Mouse (Mus musculus) liver, embryonic 16.5 days (tissue): ENCODE results near the gene Msh5. TPM values are rescaled to one million over a fixed set of nuclear protein-coding genes. Genes with fewer than 3 reads are reported as not detected.

Experiments used
- ATAC-seq: fragments of 200-750 bp; cut with Nextera tagmentation; 2 replicates; pipeline ENCODE4 v1.8.0; 2017; ENCODE audit warnings: low read depth, mild to moderate bottlenecking, moderate number of reproducible peaks, moderate library complexity
- H3K27ac ChIP-seq: fragments of 300-500 bp; sonication (generic); 2 replicates; pipeline ENCODE4 v1.5.1; 2014; ENCODE audit warnings: mild to moderate bottlenecking, low read length
- H3K27me3 ChIP-seq: fragments of 300-500 bp; sonication (generic); 2 replicates; pipeline ENCODE4 v1.6.1; 2014; ENCODE audit warnings: low read depth, low read length, mixed read lengths; ENCODE audit not compliant: control insufficient read depth, insufficient read depth
- H3K36me3 ChIP-seq: fragments of 300-500 bp; sonication (generic); 2 replicates; pipeline ENCODE4 v1.6.1; 2014; ENCODE audit warnings: mild to moderate bottlenecking; ENCODE audit not compliant: control insufficient read depth, insufficient read depth
- H3K4me1 ChIP-seq: fragments of 300-500 bp; sonication (generic); 2 replicates; pipeline ENCODE4 v1.6.1; 2014; ENCODE audit warnings: low read depth, low read length, mixed read lengths; ENCODE audit not compliant: control insufficient read depth
- H3K4me2 ChIP-seq: fragments of 300-500 bp; sonication (generic); 2 replicates; pipeline ENCODE4 v1.6.1; 2014; ENCODE audit warnings: low read depth, low read length, mixed read lengths
- H3K4me3 ChIP-seq: fragments of 300-500 bp; sonication (generic); 2 replicates; pipeline ENCODE4 v1.5.1; 2014; ENCODE audit warnings: low read depth, mild to moderate bottlenecking, low read length
- H3K9ac ChIP-seq: fragments of 300-500 bp; sonication (generic); 2 replicates; pipeline ENCODE4 v1.6.1; 2014; ENCODE audit warnings: low read depth, low read length
- H3K9me3 ChIP-seq: fragments of 300-500 bp; sonication (generic); replicated peaks from 2 replicates; pipeline ENCODE4 v1.6.1; 2016; ENCODE audit warnings: low read length; ENCODE audit not compliant: control insufficient read depth
- WGBS: fragments of 180-500 bp; shearing (Covaris S2); extraction: QIAGEN DNeasy Blood & Tissue Kit; methylation state at CpG from one replicate; pipeline ENCODE4 v1.1.7; 2014; ENCODE audit not compliant: insufficient replicate concordance; 5-methylcytosine and 5-hydroxymethylcytosine counted together
- polyA plus RNA-seq: library from polyadenylated mRNA; unstranded; fragments of >200 nt; fragmentation: Nextera tagmentation; extraction: Ambion mirVana; gene quantifications from 2 replicates; pipeline ENCODE4 v1.2.1, GENCODE M21; 2015

Gene Msh5
- polyA plus RNA-seq, 1 experiment from 2014 or later = 4.2 TPM

DNA sequence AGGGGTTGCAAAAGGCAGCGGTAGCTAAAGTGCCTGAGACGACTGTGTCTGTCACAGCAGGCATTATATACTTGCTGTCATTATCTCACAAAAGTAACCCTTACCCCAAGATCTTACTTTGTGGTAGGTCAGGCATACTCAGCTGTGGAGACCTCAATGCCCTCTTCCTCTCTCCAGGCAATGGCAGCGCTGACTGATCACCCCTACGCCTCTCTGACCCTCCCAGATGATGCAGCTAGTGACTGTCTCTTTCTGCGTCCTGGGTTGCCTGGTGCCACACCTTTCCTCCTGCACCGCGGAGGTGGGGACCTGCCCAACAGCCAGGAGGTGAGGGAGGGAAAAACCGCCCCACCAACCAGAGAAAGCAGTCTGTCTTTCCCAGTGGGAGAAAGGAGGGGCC lies 14.8 kb upstream of the Msh5 start:
- H3K36me3 ChIP-seq = peaks cover 6% of the 10 kb centered on the region
- H3K4me1 ChIP-seq = peaks cover 51% of the 10 kb centered on the region
- 76% methylated on average over 8 of the region's 8 CpGs for WGBS
- no peak overlapping the region for H3K27ac ChIP-seq
- H3K9me3 ChIP-seq = no peaks in the 10 kb centered on the region
- no peak overlapping the region for H3K9ac ChIP-seq
- peaks cover 40% of the 10 kb centered on the region for H3K27me3 ChIP-seq
- H3K4me2 ChIP-seq = no peak overlapping the region
- no peak overlapping the region for H3K4me3 ChIP-seq
- ATAC-seq = no peak

GRCm38 (mm10) chr17:35060737-35061297 lies 14.3 kb upstream of the Msh5 start:
- peaks cover 11% of the 10 kb centered on the region for H3K36me3 ChIP-seq
- no peaks in the 10 kb centered on the region for H3K9me3 ChIP-seq
- no peak overlapping the region for H3K9ac ChIP-seq
- ATAC-seq = no peak
- peaks cover 50% of the 10 kb centered on the region for H3K4me1 ChIP-seq
- no peak overlapping the region for H3K27ac ChIP-seq
- peaks cover 35% of the 10 kb centered on the region for H3K27me3 ChIP-seq
- H3K4me2 ChIP-seq = 0 out of 2 replicates have a peak overlapping the region, but pooled peaks have one; percentile 8
- WGBS = 67% methylated on average over 22 of the region's 22 CpGs
- no peak overlapping the region for H3K4me3 ChIP-seq

DNA sequence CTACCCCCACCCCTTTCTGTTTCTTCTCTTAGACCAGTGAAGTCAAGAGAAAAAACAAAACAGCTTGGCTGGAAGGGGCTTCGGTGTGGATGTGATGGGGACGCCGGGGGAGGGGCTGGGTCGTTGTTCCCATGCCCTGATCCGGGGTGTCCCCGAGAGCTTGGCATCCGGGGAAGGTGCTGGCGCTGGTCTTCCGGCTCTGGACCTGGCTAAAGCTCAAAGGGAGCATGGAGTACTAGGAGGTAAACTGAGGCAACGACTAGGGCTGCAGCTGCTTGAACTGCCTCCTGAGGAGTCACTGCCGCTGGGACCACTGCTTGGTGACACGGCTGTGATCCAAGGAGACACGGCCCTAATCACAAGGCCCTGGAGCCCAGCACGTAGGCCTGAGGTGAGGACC lies 13.5 kb upstream of the Msh5 start:
- Histone ChIP-seq H3K4me1 (peaks cover 46% of the 10 kb centered on the region), H3K27ac (no peak overlapping the region), H3K9me3 (no peaks in the 10 kb centered on the region), H3K4me2 (peak overlapping the region; percentile 85), H3K4me3 (peak overlapping the region; percentile 60), H3K27me3 (peaks cover 27% of the 10 kb centered on the region), H3K9ac (no peak overlapping the region), H3K36me3 (peaks cover 16% of the 10 kb centered on the region)
- no peak for ATAC-seq
- WGBS = 42% methylated on average over 14 of the region's 14 CpGs

DNA sequence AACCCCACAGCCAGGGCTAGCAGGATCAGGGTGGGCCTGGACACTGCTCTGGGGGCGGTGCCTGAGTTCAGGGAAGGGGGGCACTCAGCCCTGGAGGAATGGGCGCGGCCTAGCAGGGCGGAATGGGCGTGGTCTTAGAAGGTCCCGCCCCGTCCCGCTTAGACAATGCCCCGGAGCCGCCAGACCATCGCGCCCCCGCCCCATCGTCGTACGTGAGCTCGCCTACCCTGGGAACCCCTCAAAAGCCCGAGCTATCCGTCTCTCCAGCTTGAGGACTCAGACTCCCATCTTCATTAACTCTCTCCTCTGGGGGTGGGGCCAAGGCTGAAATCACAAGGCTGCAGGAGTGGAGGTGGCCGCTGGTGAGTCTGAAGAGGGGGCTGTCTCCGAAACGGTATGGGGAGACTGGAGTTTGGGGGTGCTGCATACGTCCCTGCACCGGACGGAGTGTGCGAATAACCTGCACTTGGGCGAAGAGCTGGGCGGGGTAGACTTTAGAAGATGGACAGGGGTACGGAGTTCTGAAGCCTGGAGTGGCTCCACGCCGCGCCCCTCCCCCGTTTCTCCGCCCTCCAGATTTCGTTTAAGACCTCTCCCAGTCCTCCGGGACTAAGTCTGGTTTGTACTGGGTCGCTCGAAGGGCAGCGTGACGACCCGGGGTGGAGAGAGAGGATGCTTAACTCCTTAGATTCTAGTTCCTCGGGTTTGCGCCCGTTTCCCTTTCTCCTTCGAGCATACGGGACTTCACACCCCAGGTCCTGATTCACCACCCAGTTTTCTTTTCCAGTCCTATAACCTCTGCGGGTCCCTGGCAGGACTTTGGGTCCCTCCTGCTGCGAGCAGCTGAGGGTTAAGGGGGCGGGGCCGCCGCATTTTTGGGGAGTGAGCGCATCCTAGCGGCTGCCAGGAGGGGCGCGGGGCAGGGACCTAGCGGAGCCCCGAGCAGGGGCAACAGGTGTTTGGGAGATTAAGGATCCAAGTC lies 12.7 kb upstream of the Msh5 start, which contains the start of gene Ddah2:
Gene Ddah2 (plus strand): TSS at position 125 of the 982 bp plus-strand sequence.
- peak; percentile 77 for ATAC-seq
- Histone ChIP-seq H3K9ac (peak within 1 kb of the TSS; percentile 59), H3K4me1 (peaks cover 39% of the 10 kb centered on the region), H3K9me3 (no peaks in the 10 kb centered on the region), H3K4me3 (peak within 1 kb of the TSS; percentile 60), H3K27ac (peak within 1 kb of the TSS; percentile 52), H3K27me3 (peaks cover 19% of the 10 kb centered on the region), H3K4me2 (peak within 1 kb of the TSS; percentile 85), H3K36me3 (peaks cover 22% of the 10 kb centered on the region)
- under 1% methylated on average over 57 of the region's 57 CpGs for WGBS

GRCm38 (mm10) chr17:35058316-35058715 lies 11.8 kb upstream of the Msh5 start:
- Histone ChIP-seq H3K4me2 (no peak overlapping the region), H3K9ac (no peak overlapping the region), H3K27me3 (peaks cover 10% of the 10 kb centered on the region; the same call in 1 of the 2 replicates), H3K36me3 (peaks cover 31% of the 10 kb centered on the region), H3K9me3 (no peaks in the 10 kb centered on the region), H3K27ac (no peak overlapping the region; the same call in 1 of the 2 replicates), H3K4me1 (peaks cover 39% of the 10 kb centered on the region), H3K4me3 (no peak overlapping the region)
- 63% methylated on average over 9 of the region's 9 CpGs for WGBS
- ATAC-seq = no peak

- H3K27me3 ChIP-seq = peaks cover 4% of the 10 kb centered on the region; the same call in 1 of the 2 replicates
- peaks cover 47% of the 10 kb centered on the region for H3K4me1 ChIP-seq
- H3K36me3 ChIP-seq = peaks cover 42% of the 10 kb centered on the region
- ATAC-seq = no peak
- H3K4me2 ChIP-seq = no peak overlapping the region
- 28% methylated on average over 3 of the region's 3 CpGs for WGBS
- no peaks in the 10 kb centered on the region for H3K9me3 ChIP-seq
- H3K4me3 ChIP-seq = no peak overlapping the region
- H3K27ac ChIP-seq = no peak overlapping the region
- no peak overlapping the region for H3K9ac ChIP-seq
These were observed 10.5 kb upstream of the Msh5 start for GRCm38 (mm10) chr17:35057090-35057489.

- WGBS = 81% methylated on average over 7 of the region's 7 CpGs
- Histone ChIP-seq H3K36me3 (peaks cover 42% of the 10 kb centered on the region), H3K4me3 (no peak overlapping the region), H3K4me2 (no peak overlapping the region), H3K9ac (no peak overlapping the region), H3K27me3 (peaks cover 4% of the 10 kb centered on the region; the same call in 1 of the 2 replicates), H3K9me3 (no peaks in the 10 kb centered on the region), H3K27ac (no peak overlapping the region), H3K4me1 (peaks cover 56% of the 10 kb centered on the region)
- ATAC-seq = no peak
These were observed 9.3 kb upstream of the Msh5 start for GRCm38 (mm10) chr17:35055691-35056495.

GRCm38 (mm10) chr17:35052271-35052798 lies 5.8 kb upstream of the Msh5 start:
- Histone ChIP-seq H3K4me3 (peak overlapping the region; percentile 70), H3K36me3 (peaks cover 38% of the 10 kb centered on the region), H3K9ac (peak overlapping the region; percentile 81), H3K27ac (peak overlapping the region; percentile 92), H3K4me1 (peaks cover 55% of the 10 kb centered on the region), H3K27me3 (no peaks in the 10 kb centered on the region), H3K4me2 (peak overlapping the region; percentile 92), H3K9me3 (no peaks in the 10 kb centered on the region)
- ATAC-seq = no peak
- 78% methylated on average over 12 of the region's 12 CpGs for WGBS
